Mouse (Mus musculus): ENCODE measurements at regions not wholly inside any gene's neighbourhood (a gene's known extent, or its start where the extent isn't known, plus 50 kb on each side); places are given as distances from the start of the nearest gene placed in this dataset.

DNA sequence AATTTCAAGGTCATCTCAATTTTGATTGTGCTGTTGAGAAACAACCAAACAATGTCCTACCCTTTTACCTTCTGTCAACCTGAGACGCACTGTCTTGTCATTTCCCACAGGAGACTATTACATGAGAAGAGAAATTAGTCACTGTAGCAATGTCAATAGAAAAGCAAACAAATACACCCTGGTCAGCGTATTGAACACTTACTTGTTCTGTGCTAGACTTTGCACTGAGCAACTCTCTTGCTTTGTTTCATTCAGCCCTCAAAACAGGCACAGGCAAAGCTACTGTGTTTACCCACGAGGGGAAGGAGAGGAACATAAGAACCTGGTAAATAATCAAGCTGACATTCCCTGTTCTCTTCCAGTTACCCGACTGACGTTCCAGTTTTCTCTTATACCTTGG, 424.1 kb downstream of the Gxylt1 start:
- no peak for DNase-seq (ENCODE audit: low spot score in 2 of 2)
- intact Hi-C loops (cut with DNase I) = no loop called here

DNA sequence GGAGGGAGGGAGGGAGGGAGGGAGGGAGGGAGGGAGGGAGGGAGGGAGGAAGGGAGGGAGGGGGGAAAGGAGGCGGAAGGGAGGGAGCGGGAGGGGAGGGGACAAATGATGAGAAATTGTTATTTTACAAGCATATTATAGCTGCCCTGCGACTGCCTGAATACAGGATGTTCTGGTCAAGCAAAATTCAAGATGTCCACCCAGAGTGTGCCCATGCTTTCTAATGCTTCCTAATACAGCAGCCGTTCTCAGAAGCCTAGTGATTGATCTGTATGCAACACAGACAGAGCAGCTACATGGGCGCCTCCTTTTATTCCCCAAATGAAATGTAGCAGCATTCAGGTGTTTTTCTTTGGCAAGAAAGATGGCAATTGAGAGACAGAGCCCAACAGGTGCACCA, 434.9 kb downstream of the Gxylt1 start:
- intact Hi-C loops (cut with DNase I) = no loop called here
- DNase-seq (ENCODE audit: low spot score in 2 of 2) = no peak

- intact Hi-C loops (cut with DNase I) = no loop called here
- DNase-seq (ENCODE audit: low spot score in 2 of 2) = peak in 1 of 2 experiments; percentile 2
Observed at GRCm38 (mm10) chr15:92839611-92840010, 435.4 kb downstream of the Gxylt1 start.

GRCm38 (mm10) chr15:92826136-92826535, 429.5 kb downstream of the Pdzrn4 start:
- intact Hi-C loops (cut with DNase I) = no loop called here
- DNase-seq (ENCODE audit: low spot score in 2 of 2) = no peak

All from left cerebral cortex, postnatal 14 days (tissue).